In the genomic region with DNA sequence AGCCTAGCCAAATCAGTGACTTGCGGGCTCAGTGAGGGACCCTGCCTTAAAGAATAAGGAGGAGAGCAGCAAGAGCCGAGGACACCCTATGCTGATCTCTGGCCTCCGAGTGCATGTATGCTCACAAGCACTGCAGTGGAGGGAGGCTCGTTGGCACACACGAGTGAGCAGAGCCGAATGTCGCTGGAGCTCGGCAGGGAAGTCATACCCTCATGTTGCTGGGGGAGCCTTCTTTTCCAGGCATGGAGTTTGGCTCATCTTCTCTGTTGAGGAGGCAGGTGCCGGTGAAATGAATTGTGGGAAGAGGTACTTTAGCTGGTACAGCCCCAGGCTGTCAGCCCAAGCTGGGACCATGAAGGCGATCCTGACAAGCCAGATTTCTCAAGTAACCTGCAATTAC, we compare ENCODE assay signal across 15 mouse cellular contexts. TPM values are rescaled to one million over a fixed set of nuclear protein-coding genes. Genes with fewer than 3 reads are reported as not detected.
DNase-seq lines count a peak whose midpoint lies in the region; ATAC-seq and TF ChIP-seq lines count a peak whose summit lies in the region.
"Had no signal": no experiment of that assay in that cellular context is flagged by ENCODE, and none has a peak within 500 bp of the region (broad histone marks: within the 10 kb centered on the region; RNA-seq: fewer than 3 reads in every experiment).

No protein-coding gene starts in this region.

- WGBS in heart, embryonic 13.5 days: 69% methylated on average over 10 of the region's 10 CpGs
- 87% methylated on average over 10 of the region's 10 CpGs for WGBS in liver, embryonic 13.5 days (ENCODE audit: insufficient replicate concordance)

- H3K9me3 ChIP-seq in heart, embryonic 13.5 days: no peaks in the 10 kb centered on the region
- H3K9me3 ChIP-seq in CH12.LX (replicated peaks; ENCODE audit: low read length): no peaks in the 10 kb centered on the region
- H3K9me3 ChIP-seq in G1E (replicated peaks): no peaks in the 10 kb centered on the region
- no peaks in the 10 kb centered on the region for H3K9me3 ChIP-seq in liver, embryonic 13.5 days (replicated peaks)

- 0 out of 2 replicates have a peak overlapping the region, but pooled peaks have one; percentile 51 for H3K9ac ChIP-seq in heart, embryonic 13.5 days
- peak overlapping the region; percentile 76 for H3K9ac ChIP-seq in CH12.LX (ENCODE audit: insufficient read depth, low read depth)
- H3K9ac ChIP-seq in liver, embryonic 13.5 days: peak overlapping the region; percentile 75

- in situ Hi-C loops in CH12.LX (cut with MboI; ENCODE audit: low pct_ligation_motif_present, low pct_unique_long_range_greater_than_20kb, low sequenced_read_pairs): loop anchor here (10.0 kb wide), 2 partner anchors 128 to 352 kb away; a partner anchor contains a TSS

- H3K36me3 ChIP-seq in heart, embryonic 13.5 days: no peaks in the 10 kb centered on the region
- H3K36me3 ChIP-seq in CH12.LX (replicated peaks in 1 of 2; ENCODE audit: control insufficient read depth in 1 of 2, insufficient read depth in 1 of 2, low read length in 1 of 2): no peaks in the 10 kb centered on the region
- H3K36me3 ChIP-seq in G1E (replicated peaks): peaks cover 79% of the 10 kb centered on the region
- no peaks in the 10 kb centered on the region for H3K36me3 ChIP-seq in liver, embryonic 13.5 days

- no peak overlapping the region for H3K27ac ChIP-seq in heart, embryonic 13.5 days (replicated peaks)
- no peak overlapping the region for H3K27ac ChIP-seq in CH12.LX (ENCODE audit: insufficient read depth, low read depth)
- H3K27ac ChIP-seq in liver, embryonic 13.5 days: peak overlapping the region; percentile 99
- H3K27ac ChIP-seq: kidney, postnatal 0 days had no signal

- no peak overlapping the region for H3K4me3 ChIP-seq in heart, embryonic 13.5 days
- H3K4me3 ChIP-seq in CH12.LX (replicated peaks in 1 of 3; ENCODE audit: low read depth in 2 of 3, low read length in 2 of 3, poor library complexity in 1 of 3): peak overlapping the region; percentile 60 to 85 (median 72)
- H3K4me3 ChIP-seq in G1E (ENCODE audit: low read depth, low read length): peak overlapping the region; percentile 57; the same call in 1 of the 2 replicates
- peak overlapping the region; percentile 54 for H3K4me3 ChIP-seq in liver, embryonic 13.5 days (replicated peaks)

- H3K27me3 ChIP-seq in heart, embryonic 13.5 days (replicated peaks): peaks cover 74% of the 10 kb centered on the region
- H3K27me3 ChIP-seq in CH12.LX (replicated peaks) (peaks cover 3% of the 10 kb centered on the region), G1E (ENCODE audit: insufficient read depth, low read length) (no peaks in the 10 kb centered on the region)
- peaks cover 24% of the 10 kb centered on the region for H3K27me3 ChIP-seq in liver, embryonic 13.5 days

- no peak for ATAC-seq in heart, embryonic 13.5 days (ENCODE audit: extremely low read depth, insufficient number of reproducible peaks, low FRiP score, low TSS enrichment)
- no peak for ATAC-seq in G1E (ENCODE audit: extremely low read depth, insufficient number of reproducible peaks, low FRiP score, poor library complexity, severe bottlenecking)
- no peak for ATAC-seq in liver, embryonic 13.5 days (ENCODE audit: low read depth)
- no peak for ATAC-seq in CD4-positive, CD25-positive, alpha-beta regulatory T cell, adult 4 months

- no peaks in the 10 kb centered on the region for H3K79me2 ChIP-seq in CH12.LX (replicated peaks; ENCODE audit: control insufficient read depth, extremely low read depth, insufficient read depth, poor library complexity, severe bottlenecking)

- TF ChIP-seq RAD21 in CH12.LX (IDR thresholded peaks at IDR 0.05; ENCODE audit: low read depth, low read length): no peak

- no peak for TF ChIP-seq CTCF in CH12.LX (conservative IDR thresholded peaks at IDR 0.05 in 1 of 2, IDR thresholded peaks at IDR 0.05 in 1 of 2; ENCODE audit: low read depth in 2 of 2, low read length in 2 of 2)
- TF ChIP-seq CTCF in G1E (IDR thresholded peaks at IDR 0.05; ENCODE audit: low read depth, low read length): no peak

- H3K4me1 ChIP-seq in heart, embryonic 13.5 days: peaks cover 44% of the 10 kb centered on the region
- H3K4me1 ChIP-seq in CH12.LX (ENCODE audit: control insufficient read depth in 1 of 2, insufficient read depth in 2 of 2) (peaks cover 8 to 36% of the 10 kb centered on the region in 2 experiments; a peak in 2 of 4 replicates), G1E (ENCODE audit: insufficient read depth, low read depth, low read length) (peaks cover 79% of the 10 kb centered on the region)
- H3K4me1 ChIP-seq in liver, embryonic 13.5 days (replicated peaks): peaks cover 78% of the 10 kb centered on the region

- TF ChIP-seq POLR2A in CH12.LX (IDR thresholded peaks at IDR 0.05; ENCODE audit: low read depth, low read length): no peak

- no peak for TF ChIP-seq EP300 in CH12.LX (IDR thresholded peaks at IDR 0.05; ENCODE audit: low read length)

- dilution Hi-C loops in CH12.LX (cut with MboI; ENCODE audit: extremely low pct_ligation_motif_present, extremely low pct_unique_long_range_greater_than_20kb, low sequenced_read_pairs): no loop called here

- no peak for DNase-seq in heart, postnatal 25 days (ENCODE audit: low spot score)
- DNase-seq in CH12.LX (ENCODE audit: extremely low read depth): no peak
- no peak for DNase-seq in G1E (ENCODE audit: low spot score)
- no peak for DNase-seq in liver, embryonic 13.5 days
- DNase-seq in gastrocnemius, postnatal 14 days: no peak
- DNase-seq in frontal cortex, adult 2 months (ENCODE audit: extremely low spot score in 1 of 2, low spot score in 1 of 2): no peak
- DNase-seq: adrenal gland, postnatal 25 days; heart, adult 11 months; heart, postnatal 14 days; layer of hippocampus, postnatal 36 days; right cerebral cortex, postnatal 14 days; thymus, postnatal 4 days had no signal

- intact Hi-C loops in heart, postnatal 25 days (cut with DNase I): no loop called here
- intact Hi-C loops in gastrocnemius, postnatal 14 days (cut with DNase I; ENCODE audit: low total_unique reads): no loop called here

- no peak overlapping the region for H3K4me2 ChIP-seq in heart, embryonic 13.5 days
- H3K4me2 ChIP-seq in CH12.LX (ENCODE audit: insufficient read depth, low read depth, poor library complexity, severe bottlenecking): peak overlapping the region; percentile 48; the same call in 1 of the 2 replicates
- peak overlapping the region; percentile 75 for H3K4me2 ChIP-seq in liver, embryonic 13.5 days

TF ChIP-seq in CH12.LX, 34 proteins besides CTCF, POLR2A, EP300 and RAD21:
- TF ChIP-seq MAFK (IDR thresholded peaks at IDR 0.05; ENCODE audit: insufficient replicate concordance, low read length) (no peak), TCF12 (IDR thresholded peaks at IDR 0.05; ENCODE audit: low read depth, low read length) (no peak), SMC3 (IDR thresholded peaks at IDR 0.05; ENCODE audit: low read depth, low read length) (no peak), PAX5 (IDR thresholded peaks at IDR 0.05; ENCODE audit: low read length) (no peak), ELF1 (IDR thresholded peaks at IDR 0.05; ENCODE audit: low read depth, low read length) (no peak), RCOR1 (conservative IDR thresholded peaks at IDR 0.05; ENCODE audit: low read depth, low read length) (no peak)

RNA-seq across cellular contexts. Expression of a gene that starts 4.7 kb away (rescaled TPM):
- polyA plus RNA-seq in heart, embryonic 13.5 days (2015; fragmentation: Nextera tagmentation; extraction: Ambion mirVana): 603 and 677 TPM in 2 replicates
- total RNA-seq in heart, postnatal 25 days (2021): 100 to 1,000 TPM; 154 to 183 TPM
- 3,351 and 3,819 TPM in 2 replicates for total RNA-seq in CH12.LX (2012; rRNA removed)
- total RNA-seq in CH12.LX (2014; rRNA removed): 2,106 and 2,198 TPM in 2 replicates
- polyA plus RNA-seq in CH12.LX (2012; ENCODE audit: insufficient read length, low read depth): 2,552 and 2,592 TPM in 2 replicates
- total RNA-seq in G1E (2014; fragmentation: Nextera tagmentation): 1,019 and 1,021 TPM in 2 replicates
- 1,569 and 1,698 TPM in 2 replicates for total RNA-seq in G1E (2017)
- 114 and 176 TPM in 2 replicates for polyA plus RNA-seq in G1E (2012)
- polyA plus RNA-seq in liver, embryonic 13.5 days (2015; fragmentation: Nextera tagmentation; extraction: Ambion mirVana): 807 and 835 TPM in 2 replicates
- 100 to 1,000 TPM; 129 to 167 TPM for total RNA-seq in gastrocnemius, postnatal 14 days (2021)
- polyA plus RNA-seq in CD4-positive, CD25-positive, alpha-beta regulatory T cell, adult 4 months (2017; shearing (Covaris generic)): 1,000 to 10,000 TPM; 3,782 to 4,433 TPM
- polyA plus RNA-seq in frontal cortex, adult 2 months (2012; rRNA removed): 629 and 778 TPM in 2 replicates

RNA-seq across cellular contexts. Expression of a gene that starts 5.3 kb away (rescaled TPM):
- 27.3 and 30.7 TPM in 2 replicates for polyA plus RNA-seq in heart, embryonic 13.5 days (2015; fragmentation: Nextera tagmentation; extraction: Ambion mirVana)
- total RNA-seq in heart, postnatal 25 days (2021): 10 to 100 TPM; 77.5 to 92.2 TPM
- 10.7 and 14.8 TPM in 2 replicates for total RNA-seq in CH12.LX (2012; rRNA removed)
- 6.0 and 9.7 TPM in 2 replicates for total RNA-seq in CH12.LX (2014; rRNA removed)
- polyA plus RNA-seq in CH12.LX (2012; ENCODE audit: insufficient read length, low read depth): 7.0 and 11.3 TPM in 2 replicates
- 41.4 and 44.2 TPM in 2 replicates for total RNA-seq in G1E (2014; fragmentation: Nextera tagmentation)
- total RNA-seq in G1E (2017): 74.6 and 96.9 TPM in 2 replicates
- 86.9 and 89.8 TPM in 2 replicates for polyA plus RNA-seq in G1E (2012)
- 16.0 and 20.5 TPM in 2 replicates for polyA plus RNA-seq in liver, embryonic 13.5 days (2015; fragmentation: Nextera tagmentation; extraction: Ambion mirVana)
- 10 to 100 TPM; 16.6 to 20.1 TPM for total RNA-seq in gastrocnemius, postnatal 14 days (2021)
- polyA plus RNA-seq in CD4-positive, CD25-positive, alpha-beta regulatory T cell, adult 4 months (2017; shearing (Covaris generic)): under 1 TPM; 0.86 to 0.94 TPM
- 288 and 302 TPM in 2 replicates for polyA plus RNA-seq in frontal cortex, adult 2 months (2012; rRNA removed)

RNA-seq across cellular contexts. Expression of a gene that starts 36.5 kb away (rescaled TPM):
- polyA plus RNA-seq in heart, embryonic 13.5 days (2015; fragmentation: Nextera tagmentation; extraction: Ambion mirVana): 29.4 and 31.1 TPM in 2 replicates
- total RNA-seq in heart, postnatal 25 days (2021): 10 to 100 TPM; 23.7 to 26.5 TPM
- total RNA-seq in CH12.LX (2012; rRNA removed) (15.1 and 17.7 TPM in 2 replicates), CH12.LX (2014; rRNA removed) (10.4 and 12.0 TPM in 2 replicates), G1E (2014; fragmentation: Nextera tagmentation) (19.0 and 27.2 TPM in 2 replicates), G1E (2017) (22.3 and 25.0 TPM in 2 replicates)
- polyA plus RNA-seq in CH12.LX (2012; ENCODE audit: insufficient read length, low read depth) (11.4 and 11.6 TPM in 2 replicates), G1E (2012) (23.6 and 29.1 TPM in 2 replicates)
- polyA plus RNA-seq in liver, embryonic 13.5 days (2015; fragmentation: Nextera tagmentation; extraction: Ambion mirVana): 12.5 and 12.9 TPM in 2 replicates
- total RNA-seq in gastrocnemius, postnatal 14 days (2021): 10 to 100 TPM; 13.1 to 15.1 TPM
- polyA plus RNA-seq in CD4-positive, CD25-positive, alpha-beta regulatory T cell, adult 4 months (2017; shearing (Covaris generic)): 10 to 100 TPM; 12.0 to 39.6 TPM
- 37.9 and 41.4 TPM in 2 replicates for polyA plus RNA-seq in frontal cortex, adult 2 months (2012; rRNA removed)
